Mouse (Mus musculus) layer of hippocampus, adult 18-20 months (tissue): ENCODE measurements around the gene Tmem267. TPM values are rescaled to one million over a fixed set of nuclear protein-coding genes. Genes with fewer than 3 reads are reported as not detected.
"Not testable (repeated sequence)": the region's sequence is repeated elsewhere in the genome, so short reads cannot be mapped to it uniquely, and the experiment has no call there.

ENCODE experiments used
- DNase-seq, 2 experiments: peaks; one replicate each; pipeline ENCODE4 v3.0.0; 2022; ENCODE audit warnings: low spot score in 2 of 2
- long read RNA-seq: library from polyadenylated mRNA; stranded (forward); transcript quantifications from one replicate; pipeline ENCODE4 v2.0.0, GENCODE M21; 2021
- total RNA-seq, 2 experiments: library from RNA; stranded (reverse); gene quantifications; 2 replicates each; pipeline ENCODE4 v1.2.3; 2021

The Tmem267 gene
- total RNA-seq: 10 to 100 TPM; 29.4 to 30.6 TPM
- long read RNA-seq, partial matches to known transcripts: 0 of 16 reads
- long read RNA-seq, other reads (novel, unspliced or antisense): 14 of 16 reads

- peak; percentile 81 to 89 for DNase-seq
Observed at GRCm38 (mm10) chr13:119487880-119488580, at the start of gene Tmem267, which contains the start of gene 3110070M22Rik. Tmem267 (plus strand) TSS chr13:119488039. 3110070M22Rik (minus strand) TSS chr13:119488383.

GRCm38 (mm10) chr13:119442244-119442643 is 45.6 kb upstream of the Tmem267 start:
- no peak for DNase-seq

- DNase-seq: no peak
Observed at GRCm38 (mm10) chr13:119453563-119453962, 34.3 kb upstream of the Tmem267 start.

- no peak for DNase-seq
Observed at GRCm38 (mm10) chr13:119455082-119455481, 32.8 kb upstream of the Tmem267 start.

GRCm38 (mm10) chr13:119456342-119456741 is 31.5 kb upstream of the Tmem267 start:
- DNase-seq: no peak

- no peak for DNase-seq
Observed at GRCm38 (mm10) chr13:119461900-119462595, 25.8 kb upstream of the Tmem267 start.

GRCm38 (mm10) chr13:119462596-119463560 is 25.0 kb upstream of the Tmem267 start, which contains the start of gene 4833420G17Rik:
4833420G17Rik (plus strand) TSS chr13:119462768.
- DNase-seq: peak; percentile 89 to 93

- no peak for DNase-seq
Observed at GRCm38 (mm10) chr13:119476631-119477030, 11.2 kb upstream of the Tmem267 start.

GRCm38 (mm10) chr13:119477789-119478188 is 10.1 kb upstream of the Tmem267 start:
- no peak for DNase-seq

GRCm38 (mm10) chr13:119487354-119487753 is 485 bp upstream of the Tmem267 start:
- DNase-seq: peak in 1 of 2 experiments; percentile 15

- DNase-seq: not testable (repeated sequence)
Observed at GRCm38 (mm10) chr13:119492083-119492482, 4.2 kb downstream of the Tmem267 start.

- not testable (repeated sequence) for DNase-seq
Observed at GRCm38 (mm10) chr13:119494938-119495337, 7.1 kb downstream of the Tmem267 start.

- DNase-seq: not testable (repeated sequence)
Observed at GRCm38 (mm10) chr13:119596321-119597211, 108.7 kb downstream of the Tmem267 start.

- not testable (repeated sequence) for DNase-seq
Observed at GRCm38 (mm10) chr13:119598466-119598865, 110.6 kb downstream of the Tmem267 start.

- DNase-seq: peak in 1 of 2 experiments; percentile 32
Observed at GRCm38 (mm10) chr13:119599066-119599465, 111.2 kb downstream of the Tmem267 start.

- not testable (repeated sequence) for DNase-seq
Observed at GRCm38 (mm10) chr13:119599498-119599897, 111.7 kb downstream of the Tmem267 start.

- peak in 1 of 2 experiments; percentile 33 for DNase-seq
Observed at GRCm38 (mm10) chr13:119600166-119600565, 112.3 kb downstream of the Tmem267 start.

- DNase-seq: not testable (repeated sequence)
Observed at GRCm38 (mm10) chr13:119602688-119603331, 115.0 kb downstream of the Tmem267 start.

- DNase-seq: not testable (repeated sequence)
Observed at GRCm38 (mm10) chr13:119603890-119604289, 116.1 kb downstream of the Tmem267 start.
